In the genomic region with DNA sequence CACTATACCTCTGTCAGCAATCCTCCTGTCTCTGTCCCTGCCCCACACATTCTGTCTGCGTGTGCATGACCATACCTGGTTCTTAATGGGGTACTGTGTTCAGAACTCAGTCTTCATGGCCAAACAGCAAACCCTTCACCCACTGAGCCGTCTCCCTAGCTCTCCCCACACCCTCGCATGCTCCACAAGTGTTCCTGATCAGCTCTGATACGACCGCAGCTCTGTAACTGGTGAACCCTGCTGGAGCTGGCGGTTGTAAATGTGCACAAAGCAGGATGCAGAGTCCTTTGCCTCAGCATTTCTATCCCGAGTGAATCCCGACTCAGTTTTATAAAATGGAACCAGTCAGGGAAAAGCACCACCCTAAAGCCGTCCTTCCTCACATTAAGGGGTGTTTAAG, we compare ENCODE assay signal across 39 mouse cellular contexts. TPM values are rescaled to one million over a fixed set of nuclear protein-coding genes. Genes with fewer than 3 reads are reported as not detected.
"Had no signal": no experiment of that assay in that cellular context is flagged by ENCODE, and none has a peak within 500 bp of the region (broad histone marks: within the 10 kb centered on the region; RNA-seq: fewer than 3 reads in every experiment).

No protein-coding gene starts in this region.

- DNase-seq: cerebellum, adult 2 months; cerebellum, adult 8-10 months; cerebellum, adult 9-10 months; cerebellum, adult 9-11 months; cerebellum, postnatal 10 days; cerebellum, postnatal 14 days; cerebellum, postnatal 25 days; cerebellum, postnatal 36 days; embryo, embryonic 11 days; forebrain, postnatal 0 days; gastrocnemius, adult 2 months; gastrocnemius, postnatal 10 days; gastrocnemius, postnatal 14 days; gastrocnemius, postnatal 25 days; gastrocnemius, postnatal 36 days; heart, adult 2 months had no signal

- H3K27me3 ChIP-seq: embryonic facial prominence, embryonic 12.5 days; embryonic facial prominence, embryonic 13.5 days; embryonic facial prominence, embryonic 15.5 days; forebrain, embryonic 12.5 days; forebrain, embryonic 13.5 days; forebrain, embryonic 15.5 days had no signal

- H3K9ac ChIP-seq: embryonic facial prominence, embryonic 12.5 days; embryonic facial prominence, embryonic 13.5 days; embryonic facial prominence, embryonic 15.5 days; forebrain, embryonic 12.5 days; forebrain, embryonic 13.5 days; forebrain, embryonic 15.5 days; forebrain, postnatal 0 days had no signal

- H3K4me3 ChIP-seq: embryonic facial prominence, embryonic 10.5 days; embryonic facial prominence, embryonic 12.5 days; embryonic facial prominence, embryonic 13.5 days; embryonic facial prominence, embryonic 15.5 days; erythroblast, embryonic 14.5 days; forebrain, embryonic 10.5 days; forebrain, embryonic 12.5 days; forebrain, embryonic 13.5 days; forebrain, embryonic 15.5 days; gastrocnemius, adult 2 months; heart, adult 2 months had no signal

- H3K4me1 ChIP-seq: embryonic facial prominence, embryonic 10.5 days; embryonic facial prominence, embryonic 12.5 days; forebrain, embryonic 12.5 days; forebrain, embryonic 13.5 days; forebrain, embryonic 15.5 days had no signal

- ATAC-seq: forebrain, embryonic 13.5 days; forebrain, embryonic 14.5 days; forebrain, embryonic 15.5 days; forebrain, embryonic 16.5 days; forebrain, postnatal 0 days had no signal

- H3K4me2 ChIP-seq: embryonic facial prominence, embryonic 12.5 days; embryonic facial prominence, embryonic 13.5 days; embryonic facial prominence, embryonic 15.5 days; forebrain, embryonic 12.5 days; forebrain, embryonic 13.5 days; forebrain, embryonic 15.5 days had no signal

- H3K27ac ChIP-seq: embryonic facial prominence, embryonic 10.5 days; embryonic facial prominence, embryonic 12.5 days; embryonic facial prominence, embryonic 13.5 days; embryonic facial prominence, embryonic 15.5 days; forebrain, embryonic 10.5 days; forebrain, embryonic 12.5 days; forebrain, embryonic 13.5 days; forebrain, embryonic 15.5 days; gastrocnemius, adult 2 months; heart, adult 2 months had no signal

- H3K9me3 ChIP-seq: embryonic facial prominence, embryonic 10.5 days; embryonic facial prominence, embryonic 12.5 days; embryonic facial prominence, embryonic 13.5 days; embryonic facial prominence, embryonic 15.5 days; forebrain, embryonic 10.5 days; forebrain, embryonic 12.5 days; forebrain, embryonic 13.5 days; forebrain, embryonic 15.5 days had no signal

- H3K36me3 ChIP-seq: forebrain, embryonic 12.5 days; forebrain, embryonic 15.5 days had no signal

RNA-seq across cellular contexts. Expression of a gene that starts 6.3 kb away (rescaled TPM):
- total RNA-seq: common myeloid progenitor, adult 5-6 weeks; forebrain, postnatal 0 days; gastrocnemius, adult 18-20 months; gastrocnemius, adult 2 months; gastrocnemius, adult 8-10 months; gastrocnemius, postnatal 14 days; gastrocnemius, postnatal 25 days; gastrocnemius, postnatal 36 days; granulocyte monocyte progenitor cell, adult 5-6 weeks; heart, adult 2 months; heart, adult 8-10 months had no signal
- polyA plus RNA-seq: forebrain, embryonic 12.5 days; forebrain, postnatal 0 days; heart, adult 2 months had no signal

RNA-seq across cellular contexts. Expression of a gene that starts 9.9 kb away (rescaled TPM):
- total RNA-seq: granulocyte monocyte progenitor cell, adult 5-6 weeks had no signal

RNA-seq across cellular contexts. Expression of a gene that starts 15.5 kb away (rescaled TPM):
- total RNA-seq: common myeloid progenitor, adult 5-6 weeks; forebrain, postnatal 0 days; gastrocnemius, adult 18-20 months; gastrocnemius, adult 2 months; gastrocnemius, adult 8-10 months; gastrocnemius, postnatal 10 days; gastrocnemius, postnatal 14 days; gastrocnemius, postnatal 25 days; gastrocnemius, postnatal 36 days; gastrocnemius, postnatal 4 days; granulocyte monocyte progenitor cell, adult 5-6 weeks; heart, adult 2 months; heart, adult 8-10 months had no signal
- polyA plus RNA-seq: cerebellum, adult 2 months; cortical plate, adult 2 months; embryonic facial prominence, embryonic 11.5 days; embryonic facial prominence, embryonic 12.5 days; embryonic facial prominence, embryonic 13.5 days; embryonic facial prominence, embryonic 14.5 days; embryonic facial prominence, embryonic 15.5 days; erythroblast, embryonic 14.5 days; forebrain, embryonic 10.5 days; forebrain, embryonic 11.5 days; forebrain, embryonic 12.5 days; forebrain, embryonic 13.5 days; forebrain, embryonic 14.5 days; forebrain, embryonic 15.5 days; forebrain, embryonic 16.5 days; forebrain, postnatal 0 days; frontal cortex, adult 2 months; gonadal fat pad, adult 2 months; heart, adult 2 months had no signal
